Mouse (Mus musculus) heart, adult 2 months (tissue): ENCODE data around the gene Thsd7a. TPM values are rescaled to one million over a fixed set of nuclear protein-coding genes. Genes with fewer than 3 reads are reported as not detected.

Source experiments
- DNase-seq, 2 experiments: peaks; one replicate each; pipeline ENCODE4 v3.0.0; 2021
- H3K27ac ChIP-seq: fragments of 200-600 bp; 2 replicates; pipeline ENCODE4 v1.8.1; 2022
- H3K27me3 ChIP-seq: fragments of 200-500 bp; 2 replicates; pipeline ENCODE4 v1.6.1; 2012; ENCODE audit warnings: mild to moderate bottlenecking, low read length, inconsistent platforms, mixed read lengths; ENCODE audit not compliant: control insufficient read depth, insufficient read depth
- H3K36me3 ChIP-seq: fragments of 200-500 bp; 2 replicates; pipeline ENCODE4 v1.6.1; 2012; ENCODE audit warnings: low read length, inconsistent platforms; ENCODE audit not compliant: control insufficient read depth, insufficient read depth
- H3K4me1 ChIP-seq: fragments of 200-500 bp; 2 replicates; pipeline ENCODE4 v1.6.1; 2011; ENCODE audit warnings: low read length; ENCODE audit not compliant: control insufficient read depth, insufficient read depth
- H3K4me3 ChIP-seq: fragments of 200-600 bp; 2 replicates; pipeline ENCODE4 v1.8.1; 2022
- H3K79me2 ChIP-seq: fragments of 200-500 bp; replicated peaks from 2 replicates; pipeline ENCODE4 v1.6.1; 2012; ENCODE audit warnings: mild to moderate bottlenecking, inconsistent platforms, low read length, moderate library complexity, mixed read lengths; ENCODE audit not compliant: control insufficient read depth, insufficient read depth
- H3K9ac ChIP-seq: fragments of 200-500 bp; 2 replicates; pipeline ENCODE4 v1.6.1; 2012; ENCODE audit warnings: low read depth, mild to moderate bottlenecking, control low read depth, inconsistent platforms, low read length, mixed read lengths
- CTCF ChIP-seq: fragments of 200-600 bp; IDR thresholded peaks from 2 replicates; pipeline ENCODE4 v1.8.1; 2022; ENCODE audit warnings: antibody characterized with exemption, mild to moderate bottlenecking, moderate library complexity
- EP300 ChIP-seq: fragments of 200-500 bp; IDR thresholded peaks from 2 replicates; pipeline ENCODE4 v1.6.1; 2011; ENCODE audit warnings: low read depth, low read length, control low read depth; ENCODE audit not compliant: insufficient read depth
- POLR2A ChIP-seq: fragments of 200-500 bp; IDR thresholded peaks from 2 replicates; pipeline ENCODE4 v1.6.1; 2011; ENCODE audit warnings: mild to moderate bottlenecking, low read depth, low read length, control low read depth; ENCODE audit not compliant: insufficient read depth
- WGBS: fragments of 180-500 bp; shearing (Covaris S2); methylation state at CpG from one replicate; pipeline ENCODE4 v1.1.7; 2018; 5-methylcytosine and 5-hydroxymethylcytosine counted together
- intact Hi-C: fragments of 180-260 bp; cut with DNase I; formaldehyde crosslinking; loops from one replicate; pipeline ENCODE4 v1.15.1; 2025
- polyA plus RNA-seq: library from polyadenylated mRNA; depleted of rRNA; stranded (reverse); fragments of >200 nt; gene quantifications from 2 replicates; pipeline ENCODE4 v1.2.3, GENCODE M21; 2012
- total RNA-seq, 2 experiments: library from RNA; stranded (reverse); gene quantifications; 2 replicates each; pipeline ENCODE4 v1.2.3; 2021

Thsd7a gene
- total and polyA plus RNA-seq, 3 experiments: 1.8 to 13.9 (median 9.4) TPM

DNA sequence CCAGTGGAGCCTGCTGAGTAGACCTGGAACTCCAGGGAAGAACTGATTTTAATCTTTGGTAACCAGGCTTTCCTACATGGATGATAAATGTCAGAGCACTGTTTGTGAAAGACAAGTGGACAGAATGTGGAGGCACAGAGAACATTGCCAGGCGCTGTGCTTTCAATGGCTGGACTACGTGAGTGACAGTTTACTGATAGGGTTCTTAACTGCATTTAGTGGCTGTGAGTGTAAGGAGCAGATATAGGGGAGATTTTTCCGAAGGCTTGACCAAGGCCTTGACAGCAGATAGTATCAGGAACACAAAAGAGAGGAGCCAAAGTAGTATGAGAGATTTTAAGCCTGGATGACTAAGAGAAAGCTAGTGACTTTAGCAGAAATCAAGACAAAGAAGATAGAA lies 295.1 kb downstream of the Thsd7a start:
- intact Hi-C loops: no loop called here
- Histone ChIP-seq H3K4me3 (no peak overlapping the region), H3K27ac (peak overlapping the region; percentile 15; the same call in 1 of the 2 replicates), H3K36me3 (peaks cover 2% of the 10 kb centered on the region; the same call in 1 of the 2 replicates), H3K27me3 (no peaks in the 10 kb centered on the region), H3K4me1 (peaks cover 2% of the 10 kb centered on the region), H3K79me2 (no peaks in the 10 kb centered on the region), H3K9ac (no peak overlapping the region)
- 52% methylated on average over 3 of the region's 3 CpGs for WGBS
- TF ChIP-seq POLR2A (no peak), CTCF (no peak), EP300 (no peak)
- no peak for DNase-seq

DNA sequence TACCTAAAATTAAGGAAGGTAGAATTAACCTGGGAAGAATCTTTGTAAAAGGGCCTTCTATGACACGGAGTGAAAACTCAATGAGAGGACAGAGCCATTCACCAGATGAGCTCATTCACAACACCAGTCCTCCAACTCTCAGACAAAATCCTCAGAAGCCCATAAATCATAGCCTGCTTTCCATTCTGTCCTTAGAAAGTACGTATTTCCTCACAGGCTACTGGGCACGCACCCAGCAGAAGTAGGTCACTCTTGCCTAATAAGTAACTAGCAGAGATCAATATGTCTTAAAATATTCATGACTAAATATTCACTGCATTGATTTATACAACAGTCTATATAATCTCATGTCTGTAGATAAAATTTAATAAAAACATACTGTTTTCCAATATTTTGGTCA lies 300.4 kb downstream of the Thsd7a start:
- WGBS: 71% methylated on average over 3 of the region's 3 CpGs
- peak; percentile 28 to 38 for DNase-seq
- H3K27me3 ChIP-seq: no peaks in the 10 kb centered on the region
- no peaks in the 10 kb centered on the region for H3K4me1 ChIP-seq
- peaks cover 2% of the 10 kb centered on the region; the same call in 1 of the 2 replicates for H3K36me3 ChIP-seq
- TF ChIP-seq CTCF (no peak), EP300 (no peak), POLR2A (no peak)
- no peak overlapping the region for H3K27ac ChIP-seq
- no peak overlapping the region for H3K4me3 ChIP-seq
- intact Hi-C loops: no loop called here
- no peak overlapping the region for H3K9ac ChIP-seq
- H3K79me2 ChIP-seq: no peaks in the 10 kb centered on the region

DNA sequence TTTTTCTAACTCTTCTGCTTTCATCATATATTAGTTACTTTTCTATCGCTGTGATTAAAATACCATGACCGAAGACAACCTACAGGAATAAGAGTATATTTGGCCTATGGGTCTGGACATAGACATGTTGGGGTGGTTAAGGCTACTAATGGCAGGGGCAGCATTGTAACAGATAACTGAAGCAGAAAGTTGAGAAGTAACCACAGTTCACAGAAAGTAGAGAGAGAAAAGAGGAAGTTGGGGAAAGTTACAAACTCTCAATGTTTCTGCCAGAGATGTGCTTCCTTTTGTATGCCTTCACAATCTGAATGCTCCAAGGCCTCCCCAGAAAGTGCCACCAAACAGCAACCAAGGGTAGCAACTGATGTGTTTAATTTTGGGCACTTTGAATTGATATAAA lies 303.7 kb downstream of the Thsd7a start:
- 95% methylated on average over 2 of the region's 2 CpGs for WGBS

DNA sequence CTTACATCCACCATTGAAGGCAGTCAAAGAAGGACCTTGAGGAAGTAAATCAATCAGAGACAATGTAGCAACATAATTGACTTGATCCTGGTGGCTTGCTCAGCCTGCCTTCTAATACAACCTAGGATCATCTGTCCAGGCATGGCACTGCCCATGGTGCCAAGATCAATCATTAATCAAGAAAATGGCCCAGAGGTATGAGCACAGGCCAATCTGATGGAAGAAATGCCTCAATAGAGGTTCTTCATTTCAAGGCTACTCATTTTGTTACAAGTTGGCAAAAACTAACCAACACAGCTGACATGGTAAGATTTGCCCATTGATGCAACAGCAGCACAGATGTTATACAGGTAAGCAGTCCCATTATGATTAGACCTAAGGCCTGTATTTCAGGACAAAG lies 309.6 kb downstream of the Thsd7a start:
- intact Hi-C loops: no loop called here
- Histone ChIP-seq H3K27ac (no peak overlapping the region), H3K79me2 (no peaks in the 10 kb centered on the region), H3K4me1 (no peaks in the 10 kb centered on the region), H3K4me3 (no peak overlapping the region), H3K36me3 (no peaks in the 10 kb centered on the region), H3K9ac (no peak overlapping the region), H3K27me3 (no peaks in the 10 kb centered on the region)
- DNase-seq: no peak
- no peak for TF ChIP-seq EP300
- TF ChIP-seq CTCF: no peak

More for the DNA sequence above, 303.7 kb downstream of the Thsd7a start:
- Histone ChIP-seq H3K79me2 (no peaks in the 10 kb centered on the region), H3K4me3 (no peak overlapping the region), H3K4me1 (no peaks in the 10 kb centered on the region), H3K36me3 (no peaks in the 10 kb centered on the region), H3K27ac (no peak overlapping the region), H3K9ac (no peak overlapping the region), H3K27me3 (no peaks in the 10 kb centered on the region)
- TF ChIP-seq POLR2A (no peak), EP300 (no peak), CTCF (no peak)
- no peak for DNase-seq
- intact Hi-C loops: no loop called here

DNA sequence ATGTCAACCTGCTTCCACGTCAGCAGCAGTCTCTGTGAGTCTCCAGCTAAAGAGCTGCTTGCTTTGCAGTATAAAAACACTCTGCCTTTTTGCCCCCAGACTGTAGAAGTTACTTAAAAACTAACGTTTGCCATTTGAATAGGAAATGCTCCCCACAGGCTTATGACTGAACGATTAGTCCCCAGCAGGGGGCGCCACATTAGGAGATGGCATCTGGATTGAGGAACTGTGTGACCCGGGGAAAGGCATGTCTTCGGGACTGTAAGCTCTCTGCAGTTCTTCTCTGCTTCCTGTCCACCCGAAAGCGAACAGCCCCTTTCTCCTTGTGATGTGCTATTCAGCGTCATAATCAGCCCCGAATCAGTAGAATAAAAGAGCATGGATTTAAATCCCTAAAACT lies 330.1 kb downstream of the Thsd7a start:
- H3K4me1 ChIP-seq: no peaks in the 10 kb centered on the region
- no peak overlapping the region for H3K27ac ChIP-seq
- H3K9ac ChIP-seq: no peak overlapping the region
- no peak for DNase-seq
- intact Hi-C loops: no loop called here
- H3K79me2 ChIP-seq: no peaks in the 10 kb centered on the region
- no peak overlapping the region for H3K4me3 ChIP-seq
- no peaks in the 10 kb centered on the region for H3K27me3 ChIP-seq
- TF ChIP-seq POLR2A (no peak), CTCF (peak; percentile 24; the same call in 1 of the 2 replicates)
- WGBS: 89% methylated on average over 10 of the region's 10 CpGs
- H3K36me3 ChIP-seq: no peaks in the 10 kb centered on the region

DNA sequence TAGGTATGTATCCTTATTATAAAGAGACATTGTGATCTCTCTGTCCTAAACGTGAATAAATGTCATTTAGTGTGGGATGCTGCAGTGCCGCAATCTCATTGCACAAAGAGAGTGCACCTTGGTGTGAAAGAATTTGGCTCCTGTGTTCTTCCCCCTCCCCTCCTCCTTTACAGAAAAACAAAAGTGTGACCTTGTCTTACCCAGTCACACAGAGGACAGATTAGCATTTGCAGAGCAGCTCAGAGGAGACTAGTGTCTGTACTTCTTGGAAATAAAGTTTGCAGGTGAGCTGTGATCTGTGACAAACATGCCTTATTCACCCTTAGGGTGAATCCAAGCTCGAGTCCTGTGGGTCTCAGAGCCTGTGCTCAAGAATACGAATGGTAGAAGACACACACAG lies 332.2 kb downstream of the Thsd7a start:
- TF ChIP-seq POLR2A (no peak), EP300 (no peak), CTCF (no peak)
- Histone ChIP-seq H3K36me3 (no peaks in the 10 kb centered on the region), H3K4me1 (no peaks in the 10 kb centered on the region), H3K27ac (no peak overlapping the region), H3K4me3 (no peak overlapping the region), H3K79me2 (no peaks in the 10 kb centered on the region), H3K27me3 (no peaks in the 10 kb centered on the region), H3K9ac (no peak overlapping the region)
- no peak for DNase-seq
- intact Hi-C loops: no loop called here
- 61% methylated on average over 4 of the region's 4 CpGs for WGBS

DNA sequence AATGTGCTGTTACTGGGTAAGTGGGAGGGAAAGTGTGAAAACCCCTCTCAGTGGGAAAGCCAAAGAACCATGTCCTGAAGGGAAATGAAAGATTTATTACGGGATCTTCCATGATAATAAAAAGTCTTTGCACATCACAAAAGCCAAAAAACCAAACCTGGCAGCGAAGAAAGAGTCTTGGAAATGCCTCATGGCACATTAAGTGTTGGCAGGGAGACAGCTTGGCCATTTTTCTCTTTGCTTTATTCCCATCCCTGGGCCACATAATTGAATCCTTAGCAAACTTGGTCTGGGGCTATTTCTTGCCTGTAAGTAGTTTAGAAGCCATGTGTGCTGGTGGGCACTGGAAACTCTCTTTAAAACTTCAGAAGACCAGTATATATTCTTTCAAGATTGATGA lies 344.8 kb downstream of the Thsd7a start:
- TF ChIP-seq CTCF (no peak), EP300 (no peak), POLR2A (no peak)

More for the DNA sequence above, 344.8 kb downstream of the Thsd7a start:
- intact Hi-C loops: no loop called here
- no peak overlapping the region for H3K27ac ChIP-seq
- no peaks in the 10 kb centered on the region for H3K27me3 ChIP-seq
- no peaks in the 10 kb centered on the region for H3K79me2 ChIP-seq
- WGBS: 70% methylated on average over 2 of the region's 2 CpGs
- no peak overlapping the region for H3K9ac ChIP-seq
- H3K4me3 ChIP-seq: no peak overlapping the region
- H3K4me1 ChIP-seq: no peaks in the 10 kb centered on the region
- DNase-seq: no peak
- no peaks in the 10 kb centered on the region for H3K36me3 ChIP-seq
